Mouse (Mus musculus) hindbrain, embryonic 10.5 days (tissue): Measurements from ENCODE around the gene Olfr1154. TPM values are rescaled to one million over a fixed set of nuclear protein-coding genes. Genes with fewer than 3 reads are reported as not detected.

Experiments used
- DNase-seq: peaks from one replicate; pipeline ENCODE4 v3.0.0-alpha.2; 2017; ENCODE audit warnings: low spot score
- H3K27ac ChIP-seq: fragments of 300-500 bp; sonication (generic); 2 replicates; pipeline ENCODE4 v1.5.1; 2016; ENCODE audit warnings: mild to moderate bottlenecking, moderate library complexity
- H3K27me3 ChIP-seq: fragments of 300-500 bp; sonication (generic); 2 replicates; pipeline ENCODE4 v1.6.1; 2016; ENCODE audit warnings: mild to moderate bottlenecking; ENCODE audit not compliant: poor library complexity, insufficient read depth, severe bottlenecking
- H3K36me3 ChIP-seq: fragments of 300-500 bp; sonication (generic); 2 replicates; pipeline ENCODE4 v1.6.1; 2016; ENCODE audit warnings: mild to moderate bottlenecking, moderate library complexity
- H3K4me1 ChIP-seq: fragments of 300-500 bp; sonication (generic); replicated peaks from 2 replicates; pipeline ENCODE4 v1.6.1; 2016; ENCODE audit warnings: mild to moderate bottlenecking
- H3K4me3 ChIP-seq: fragments of 300-500 bp; sonication (generic); 2 replicates; pipeline ENCODE4 v1.5.1; 2016; ENCODE audit warnings: mild to moderate bottlenecking, moderate library complexity
- H3K9me3 ChIP-seq: fragments of 300-500 bp; sonication (generic); 2 replicates; pipeline ENCODE4 v1.6.1; 2016; ENCODE audit warnings: mild to moderate bottlenecking, moderate library complexity
- WGBS: fragments of 180-500 bp; shearing (Covaris S2); methylation state at CpG from one replicate; pipeline ENCODE4 v1.1.7; 2016; 5-methylcytosine and 5-hydroxymethylcytosine counted together
- polyA plus RNA-seq: library from polyadenylated mRNA; unstranded; fragments of >200 nt; fragmentation: Nextera tagmentation; extraction: Ambion mirVana; gene quantifications from 2 replicates; pipeline ENCODE4 v1.2.1, GENCODE M21; 2016

Gene Olfr1154
- polyA plus RNA-seq, result not detected in 2 replicates

DNA sequence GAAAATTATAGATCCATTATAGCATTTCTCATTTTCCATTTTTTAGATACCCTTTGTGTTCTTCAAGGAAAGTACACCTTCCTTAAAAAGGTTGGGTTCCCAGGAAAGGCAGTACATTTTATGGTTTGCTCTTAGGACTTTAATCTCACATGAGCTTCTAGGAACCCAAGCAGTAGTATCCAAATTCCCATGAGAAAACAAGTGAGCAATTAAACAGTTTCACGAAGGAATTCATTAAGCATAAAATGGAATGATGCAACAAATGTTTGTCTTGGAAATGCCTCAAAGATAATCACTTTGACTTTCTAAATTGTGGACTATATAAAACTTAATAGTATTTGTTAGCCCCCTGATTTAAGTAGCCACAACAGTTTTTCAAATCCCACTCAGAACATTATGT lies at the start of gene Olfr1154:
Gene Olfr1154, minus strand, starts transcription at position 101 of the 400 bp plus-strand sequence.
- Histone ChIP-seq H3K27me3 (no peaks in the 10 kb centered on the region), H3K9me3 (no peaks in the 10 kb centered on the region), H3K4me3 (no peak within 1 kb of the TSS), H3K4me1 (no peaks in the 10 kb centered on the region), H3K36me3 (no peaks in the 10 kb centered on the region), H3K27ac (no peak within 1 kb of the TSS)
- 97% methylated on average over 1 of the region's 1 CpGs for WGBS
- no peak for DNase-seq

DNA sequence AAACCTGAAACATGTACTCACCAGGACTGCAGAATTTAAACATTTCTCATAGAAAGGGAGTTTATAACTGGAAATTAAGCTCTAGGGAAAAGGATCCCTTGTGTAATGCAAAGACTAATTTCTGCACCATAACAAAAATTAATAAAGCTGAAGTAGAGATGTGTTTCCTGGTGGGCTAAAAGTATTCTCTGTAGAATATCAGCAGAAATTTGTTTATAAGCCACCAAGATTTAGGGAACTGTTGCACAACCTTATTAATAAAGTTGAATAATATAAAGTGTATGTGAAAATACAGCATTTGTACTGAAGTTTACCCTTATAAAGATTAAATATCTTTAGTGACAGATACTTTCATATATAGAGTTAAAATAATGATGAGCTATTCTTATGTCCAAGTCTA lies 48.0 kb upstream of the Olfr1154 start, which contains the start of gene Olfr1156:
Gene Olfr1156, minus strand, starts transcription at position 101 of the 400 bp plus-strand sequence.
- DNase-seq, result no peak

DNA sequence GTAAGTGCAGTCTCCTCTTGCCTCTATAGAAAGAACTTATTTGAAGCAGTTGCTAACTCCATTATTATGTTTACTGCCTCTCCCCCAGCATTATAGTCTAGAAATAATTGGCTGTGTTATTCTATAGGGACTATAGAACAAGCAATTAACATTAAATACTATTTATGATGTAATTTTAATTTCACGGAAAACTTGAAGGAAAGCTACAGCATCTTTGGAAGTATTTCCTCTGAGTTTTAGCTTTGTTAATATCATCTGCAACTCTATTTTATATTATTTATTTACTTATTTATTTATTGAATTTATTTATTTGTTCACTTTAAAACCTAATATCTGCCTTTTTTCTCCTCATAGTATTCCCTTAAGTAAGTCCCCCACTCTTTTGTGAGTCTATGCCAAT lies 40.1 kb upstream of the Olfr1154 start, which contains the start of gene Olfr1155:
Gene Olfr1155, minus strand, starts transcription at position 101 of the 400 bp plus-strand sequence.
- Histone ChIP-seq H3K27ac (no peak within 1 kb of the TSS), H3K36me3 (no peaks in the 10 kb centered on the region), H3K4me1 (no peaks in the 10 kb centered on the region), H3K9me3 (no peaks in the 10 kb centered on the region), H3K27me3 (no peaks in the 10 kb centered on the region), H3K4me3 (no peak within 1 kb of the TSS)
- no peak for DNase-seq
- 90% methylated on average over 1 of the region's 1 CpGs for WGBS

More for the DNA sequence above, 48.0 kb upstream of the Olfr1154 start, which contains the start of gene Olfr1156:
- Histone ChIP-seq H3K4me1 (no peaks in the 10 kb centered on the region), H3K36me3 (no peaks in the 10 kb centered on the region), H3K4me3 (no peak within 1 kb of the TSS), H3K9me3 (no peaks in the 10 kb centered on the region), H3K27me3 (no peaks in the 10 kb centered on the region), H3K27ac (no peak within 1 kb of the TSS)

DNA sequence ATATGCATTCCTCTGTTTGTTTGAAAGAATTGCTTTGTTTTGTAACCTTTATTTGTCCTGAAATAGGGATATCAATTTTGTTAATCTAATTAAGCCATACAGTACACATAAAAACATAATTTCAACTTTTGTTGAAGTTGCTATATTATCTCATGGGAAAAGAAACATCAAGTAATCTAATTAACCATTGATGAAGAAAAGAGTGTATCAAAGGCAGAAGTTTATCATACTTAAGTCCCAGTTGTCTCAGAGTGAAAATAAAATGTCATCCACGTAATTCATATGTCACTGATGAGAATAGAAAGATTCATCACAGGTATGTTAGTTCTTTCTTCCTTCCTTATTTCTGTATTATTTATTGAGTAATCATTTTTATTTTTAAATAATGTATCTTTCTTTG lies 10.3 kb downstream of the Olfr1154 start, which contains the start of gene Olfr1153:
Gene Olfr1153, plus strand, starts transcription at position 301 of the 400 bp plus-strand sequence.
- H3K27ac ChIP-seq, result no peak within 1 kb of the TSS
- WGBS, result 82% methylated on average over 1 of the region's 1 CpGs
- H3K4me3 ChIP-seq, result no peak within 1 kb of the TSS
- H3K4me1 ChIP-seq, result no peaks in the 10 kb centered on the region
- H3K9me3 ChIP-seq, result no peaks in the 10 kb centered on the region
- DNase-seq, result no peak
- H3K36me3 ChIP-seq, result no peaks in the 10 kb centered on the region
- H3K27me3 ChIP-seq, result no peaks in the 10 kb centered on the region

DNA sequence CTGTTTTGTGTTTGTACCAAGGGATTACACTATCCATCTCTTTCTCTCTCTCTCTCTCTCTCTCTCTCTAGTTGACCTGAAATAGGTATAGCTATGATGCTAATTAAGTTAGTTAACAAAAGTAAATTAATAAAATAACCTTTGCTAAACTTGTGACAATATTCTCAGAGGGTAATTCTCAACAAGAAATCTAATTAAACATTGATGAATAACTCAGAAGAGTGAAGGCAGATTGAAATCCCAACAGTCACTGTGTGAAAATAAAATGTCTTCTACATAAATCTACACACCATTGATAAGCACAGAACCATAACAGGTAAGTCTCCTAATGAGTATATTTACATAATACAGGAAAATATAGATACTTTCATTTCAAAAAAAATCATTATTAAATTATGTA lies 38.8 kb downstream of the Olfr1154 start, which contains the start of gene Olfr1152:
Gene Olfr1152, plus strand, starts transcription at position 301 of the 400 bp plus-strand sequence.
- no peaks in the 10 kb centered on the region for H3K27me3 ChIP-seq
- no peaks in the 10 kb centered on the region for H3K36me3 ChIP-seq
- no peak within 1 kb of the TSS for H3K4me3 ChIP-seq
- H3K4me1 ChIP-seq, result no peaks in the 10 kb centered on the region
- no peaks in the 10 kb centered on the region for H3K9me3 ChIP-seq
- DNase-seq, result no peak
- H3K27ac ChIP-seq, result no peak within 1 kb of the TSS

DNA sequence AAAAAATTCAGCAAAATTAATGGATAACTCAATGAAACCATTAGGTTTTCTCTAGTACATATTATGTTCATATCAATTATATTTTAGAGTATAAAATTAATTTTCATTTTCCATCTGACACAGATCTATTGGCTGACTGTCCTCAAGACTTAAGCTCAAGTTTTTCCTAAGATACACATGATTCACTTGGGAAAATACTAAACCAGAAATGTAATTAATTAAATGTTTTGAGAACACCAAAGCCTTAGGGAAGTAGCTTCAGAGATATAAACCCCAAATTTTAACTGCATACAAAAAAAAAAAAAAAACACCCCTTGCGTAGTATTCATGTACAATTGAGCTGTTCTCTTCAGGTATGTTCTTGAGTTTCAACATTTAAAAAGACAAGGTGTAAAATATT lies 49.4 kb downstream of the Olfr1154 start, which contains the start of gene Olfr1151:
Gene Olfr1151, plus strand, starts transcription at position 301 of the 400 bp plus-strand sequence.
- DNase-seq, result no peak
- no peaks in the 10 kb centered on the region for H3K9me3 ChIP-seq
- H3K27me3 ChIP-seq, result no peaks in the 10 kb centered on the region
- no peaks in the 10 kb centered on the region for H3K36me3 ChIP-seq
- H3K4me1 ChIP-seq, result no peaks in the 10 kb centered on the region
- 91% methylated on average over 1 of the region's 1 CpGs for WGBS
- H3K4me3 ChIP-seq, result no peak within 1 kb of the TSS
- H3K27ac ChIP-seq, result no peak within 1 kb of the TSS

Other genes with a start within 250 kb of the Olfr1154 start
- not detected in 2 replicates for gene Olfr1134, start 246.7 kb downstream of the Olfr1154 start, polyA plus RNA-seq
- gene Olfr1135, start 231.5 kb downstream of the Olfr1154 start, polyA plus RNA-seq, result not detected in 2 replicates
- not detected in 2 replicates for gene Olfr1136, start 211.2 kb downstream of the Olfr1154 start, polyA plus RNA-seq
- not detected in 2 replicates for gene Olfr1137, start 192.0 kb downstream of the Olfr1154 start, polyA plus RNA-seq
- not detected in 2 replicates for gene Olfr1138, start 165.2 kb downstream of the Olfr1154 start, polyA plus RNA-seq
- gene Olfr1140, start 161.4 kb downstream of the Olfr1154 start, polyA plus RNA-seq, result not detected in 2 replicates
- gene Olfr1141, start 151.2 kb downstream of the Olfr1154 start, polyA plus RNA-seq, result not detected in 2 replicates
- gene Olfr152, start 125.7 kb downstream of the Olfr1154 start, polyA plus RNA-seq, result not detected in 2 replicates
- gene Olfr1143, start 104.6 kb downstream of the Olfr1154 start, polyA plus RNA-seq, result not detected in 2 replicates
- gene Olfr1145, start 95.3 kb downstream of the Olfr1154 start, polyA plus RNA-seq, result not detected in 2 replicates
- gene Olfr1148, start 74.6 kb downstream of the Olfr1154 start, polyA plus RNA-seq, result not detected in 2 replicates
- gene Olfr1150-ps1, start 61.2 kb downstream of the Olfr1154 start, polyA plus RNA-seq, result not detected in 2 replicates
- gene Olfr1151, start 49.3 kb downstream of the Olfr1154 start, polyA plus RNA-seq, result not detected in 2 replicates
- not detected in 2 replicates for gene Olfr1152, start 38.7 kb downstream of the Olfr1154 start, polyA plus RNA-seq
- gene Olfr1153, start 10.2 kb downstream of the Olfr1154 start, polyA plus RNA-seq, result not detected in 2 replicates
- gene Olfr1155, start 40.0 kb upstream of the Olfr1154 start, polyA plus RNA-seq, result not detected in 2 replicates
- gene Olfr1156, start 47.9 kb upstream of the Olfr1154 start, polyA plus RNA-seq, result not detected in 2 replicates
- not detected in 2 replicates for gene Olfr1157, start 63.1 kb upstream of the Olfr1154 start, polyA plus RNA-seq
- not detected in 2 replicates for gene Olfr74, start 69.5 kb upstream of the Olfr1154 start, polyA plus RNA-seq
- gene Olfr1158, start 84.9 kb upstream of the Olfr1154 start, polyA plus RNA-seq, result not detected in 2 replicates
- not detected in 2 replicates for gene Olfr1160, start 103.1 kb upstream of the Olfr1154 start, polyA plus RNA-seq
- not detected in 2 replicates for gene Olfr1161, start 117.6 kb upstream of the Olfr1154 start, polyA plus RNA-seq
- gene Olfr73, start 132.5 kb upstream of the Olfr1154 start, polyA plus RNA-seq, result not detected in 2 replicates
- gene Olfr1162, start 146.0 kb upstream of the Olfr1154 start, polyA plus RNA-seq, result not detected in 2 replicates
- not detected in 2 replicates for gene Olfr1163, start 166.7 kb upstream of the Olfr1154 start, polyA plus RNA-seq
- gene Olfr1164, start 188.8 kb upstream of the Olfr1154 start, polyA plus RNA-seq, result not detected in 2 replicates
- not detected in 2 replicates for gene Olfr1166, start 223.1 kb upstream of the Olfr1154 start, polyA plus RNA-seq